Mouse (Mus musculus): ENCODE results near the gene Tbc1d8b. TPM values are rescaled to one million over a fixed set of nuclear protein-coding genes. Genes with fewer than 3 reads are reported as not detected.

Gene Tbc1d8b
- total and polyA plus RNA-seq, 3 experiments = 1.8 to 2.3 (median 2.2) TPM

GRCm38 (mm10) chrX:139762546-139762945 lies 77.8 kb downstream of the Tbc1d8b start:
- TF ChIP-seq MEF2A (IDR thresholded peaks at IDR 0.05; ENCODE audit: borderline replicate concordance, low read depth, low read length) (no peak), RAD21 (IDR thresholded peaks at IDR 0.05; ENCODE audit: low read depth, low read length) (peak; percentile 64), KAT2A (IDR thresholded peaks at IDR 0.05; ENCODE audit: insufficient replicate concordance, low read length) (no peak), CTCF (conservative IDR thresholded peaks at IDR 0.05 in 1 of 2, IDR thresholded peaks at IDR 0.05 in 1 of 2; ENCODE audit: low read depth in 2 of 2, low read length in 2 of 2) (peak in 1 of 2 experiments; percentile 70; a peak in 2 of 4 replicates), MAX (IDR thresholded peaks at IDR 0.05; ENCODE audit: low read length) (no peak), SMC3 (IDR thresholded peaks at IDR 0.05; ENCODE audit: low read depth, low read length) (peak; percentile 58)
- Histone ChIP-seq H3K36me3 (replicated peaks in 1 of 2; ENCODE audit: control insufficient read depth in 1 of 2, insufficient read depth in 1 of 2, low read length in 1 of 2) (no peaks in the 10 kb centered on the region), H3K9me3 (replicated peaks; ENCODE audit: low read length) (no peaks in the 10 kb centered on the region), H3K79me2 (replicated peaks; ENCODE audit: control insufficient read depth, extremely low read depth, insufficient read depth, poor library complexity, severe bottlenecking) (no peaks in the 10 kb centered on the region), H3K4me2 (ENCODE audit: insufficient read depth, low read depth, poor library complexity, severe bottlenecking) (no peak overlapping the region), H3K4me3 (replicated peaks in 1 of 3; ENCODE audit: low read depth in 2 of 3, low read length in 2 of 3, poor library complexity in 1 of 3) (no peak overlapping the region), H3K27me3 (replicated peaks) (no peaks in the 10 kb centered on the region), H3K9ac (ENCODE audit: insufficient read depth, low read depth) (no peak overlapping the region), H3K27ac (ENCODE audit: insufficient read depth, low read depth) (no peak overlapping the region), H3K4me1 (ENCODE audit: control insufficient read depth in 1 of 2, insufficient read depth in 2 of 2) (no peaks in the 10 kb centered on the region)
- DNase-seq (ENCODE audit: extremely low read depth) = peak; percentile 44
- in situ Hi-C loops (cut with MboI; ENCODE audit: low pct_ligation_motif_present, low pct_unique_long_range_greater_than_20kb, low sequenced_read_pairs) (no loop called here), dilution Hi-C loops (cut with MboI; ENCODE audit: extremely low pct_ligation_motif_present, extremely low pct_unique_long_range_greater_than_20kb, low sequenced_read_pairs) (no loop called here)

- dilution Hi-C loops (cut with MboI; ENCODE audit: extremely low pct_ligation_motif_present, extremely low pct_unique_long_range_greater_than_20kb, low sequenced_read_pairs) (no loop called here), in situ Hi-C loops (cut with MboI; ENCODE audit: low pct_ligation_motif_present, low pct_unique_long_range_greater_than_20kb, low sequenced_read_pairs) (loop anchor here (10.0 kb wide), 1 partner anchor 65 kb away; no protein-coding TSS in a partner anchor)
- Histone ChIP-seq H3K27me3 (replicated peaks) (no peaks in the 10 kb centered on the region), H3K4me2 (ENCODE audit: insufficient read depth, low read depth, poor library complexity, severe bottlenecking) (no peak overlapping the region), H3K9me3 (replicated peaks; ENCODE audit: low read length) (no peaks in the 10 kb centered on the region), H3K4me3 (replicated peaks in 1 of 3; ENCODE audit: low read depth in 2 of 3, low read length in 2 of 3, poor library complexity in 1 of 3) (no peak overlapping the region), H3K9ac (ENCODE audit: insufficient read depth, low read depth) (no peak overlapping the region), H3K4me1 (ENCODE audit: control insufficient read depth in 1 of 2, insufficient read depth in 2 of 2) (no peaks in the 10 kb centered on the region), H3K27ac (ENCODE audit: insufficient read depth, low read depth) (no peak overlapping the region), H3K79me2 (replicated peaks; ENCODE audit: control insufficient read depth, extremely low read depth, insufficient read depth, poor library complexity, severe bottlenecking) (no peaks in the 10 kb centered on the region), H3K36me3 (replicated peaks in 1 of 2; ENCODE audit: control insufficient read depth in 1 of 2, insufficient read depth in 1 of 2, low read length in 1 of 2) (no peaks in the 10 kb centered on the region)
- TF ChIP-seq EP300 (IDR thresholded peaks at IDR 0.05; ENCODE audit: low read length) (no peak), ZMIZ1 (IDR thresholded peaks at IDR 0.05; ENCODE audit: low read depth, low read length) (no peak), NRF1 (IDR thresholded peaks at IDR 0.05; ENCODE audit: low read depth, low read length) (no peak), RAD21 (IDR thresholded peaks at IDR 0.05; ENCODE audit: low read depth, low read length) (no peak)
- DNase-seq (ENCODE audit: extremely low read depth) = no peak
Measured at GRCm38 (mm10) chrX:139769975-139770637, 85.3 kb downstream of the Tbc1d8b start.

GRCm38 (mm10) chrX:139774309-139775083 lies 89.7 kb downstream of the Tbc1d8b start:
- Histone ChIP-seq H3K4me1 (ENCODE audit: control insufficient read depth in 1 of 2, insufficient read depth in 2 of 2) (no peaks in the 10 kb centered on the region), H3K9ac (ENCODE audit: insufficient read depth, low read depth) (no peak overlapping the region), H3K36me3 (replicated peaks in 1 of 2; ENCODE audit: control insufficient read depth in 1 of 2, insufficient read depth in 1 of 2, low read length in 1 of 2) (no peaks in the 10 kb centered on the region), H3K27ac (ENCODE audit: insufficient read depth, low read depth) (no peak overlapping the region), H3K4me3 (replicated peaks in 1 of 3; ENCODE audit: low read depth in 2 of 3, low read length in 2 of 3, poor library complexity in 1 of 3) (no peak overlapping the region), H3K4me2 (ENCODE audit: insufficient read depth, low read depth, poor library complexity, severe bottlenecking) (no peak overlapping the region), H3K79me2 (replicated peaks; ENCODE audit: control insufficient read depth, extremely low read depth, insufficient read depth, poor library complexity, severe bottlenecking) (no peaks in the 10 kb centered on the region), H3K27me3 (replicated peaks) (no peaks in the 10 kb centered on the region), H3K9me3 (replicated peaks; ENCODE audit: low read length) (no peaks in the 10 kb centered on the region)
- in situ Hi-C loops (cut with MboI; ENCODE audit: low pct_ligation_motif_present, low pct_unique_long_range_greater_than_20kb, low sequenced_read_pairs) = loop anchor here (10.0 kb wide), 1 partner anchor 60 kb away; no protein-coding TSS in a partner anchor
- peak; percentile 49 for DNase-seq (ENCODE audit: extremely low read depth)
- TF ChIP-seq CTCF (conservative IDR thresholded peaks at IDR 0.05 in 1 of 2, IDR thresholded peaks at IDR 0.05 in 1 of 2; ENCODE audit: low read depth in 2 of 2, low read length in 2 of 2) = peak; percentile 48 to 76
- TF ChIP-seq SMC3 (IDR thresholded peaks at IDR 0.05; ENCODE audit: low read depth, low read length) = peak; percentile 77
- TF ChIP-seq RAD21 (IDR thresholded peaks at IDR 0.05; ENCODE audit: low read depth, low read length) = peak; percentile 79
- TF ChIP-seq USF1 (IDR thresholded peaks at IDR 0.05; ENCODE audit: low read depth, low read length) = no peak
- dilution Hi-C loops (cut with MboI; ENCODE audit: extremely low pct_ligation_motif_present, extremely low pct_unique_long_range_greater_than_20kb, low sequenced_read_pairs) = no loop called here
